Mouse (Mus musculus) neural tube, embryonic 12.5 days (tissue): Measurements from ENCODE around the gene Dcdc2a. TPM values are rescaled to one million over a fixed set of nuclear protein-coding genes. Genes with fewer than 3 reads are reported as not detected.

ENCODE experiments used
- ATAC-seq: fragments of 200-750 bp; cut with Nextera tagmentation; 2 replicates; pipeline ENCODE4 v1.8.0; 2017; ENCODE audit warnings: low read depth, mild to moderate bottlenecking, moderate TSS enrichment, moderate library complexity; ENCODE audit not compliant: low FRiP score
- H3K27ac ChIP-seq: fragments of 300-500 bp; sonication (generic); 2 replicates; pipeline ENCODE4 v1.5.1; 2016
- H3K27me3 ChIP-seq: fragments of 300-500 bp; sonication (generic); replicated peaks from 2 replicates; pipeline ENCODE4 v1.6.1; 2016; ENCODE audit warnings: mild to moderate bottlenecking
- H3K36me3 ChIP-seq: fragments of 300-500 bp; sonication (generic); 2 replicates; pipeline ENCODE4 v1.6.1; 2016; ENCODE audit warnings: mild to moderate bottlenecking
- H3K4me1 ChIP-seq: fragments of 300-500 bp; sonication (generic); 2 replicates; pipeline ENCODE4 v1.6.1; 2016
- H3K4me2 ChIP-seq: fragments of 300-500 bp; sonication (generic); replicated peaks from 2 replicates; pipeline ENCODE4 v1.6.1; 2016; ENCODE audit warnings: mild to moderate bottlenecking
- H3K4me3 ChIP-seq: fragments of 300-500 bp; sonication (generic); 2 replicates; pipeline ENCODE4 v1.5.1; 2016
- H3K9ac ChIP-seq: fragments of 300-500 bp; sonication (generic); 2 replicates; pipeline ENCODE4 v1.6.1; 2016; ENCODE audit warnings: mild to moderate bottlenecking
- H3K9me3 ChIP-seq: fragments of 300-500 bp; sonication (generic); 2 replicates; pipeline ENCODE4 v1.6.1; 2016; ENCODE audit warnings: mild to moderate bottlenecking
- WGBS: fragments of 180-500 bp; shearing (Covaris S2); methylation state at CpG from one replicate; pipeline ENCODE4 v1.1.7; 2016; 5-methylcytosine and 5-hydroxymethylcytosine counted together
- polyA plus RNA-seq: library from polyadenylated mRNA; unstranded; fragments of >200 nt; fragmentation: Nextera tagmentation; extraction: Ambion mirVana; gene quantifications from 2 replicates; pipeline ENCODE4 v1.2.1, GENCODE M21; 2016

Dcdc2a gene
- polyA plus RNA-seq, 1 experiment from 2014 or later = 2.9 TPM

GRCm38 (mm10) chr13:25055111-25055554 is 671 bp upstream of the Dcdc2a start:
- Histone ChIP-seq H3K9ac (peak overlapping the region; percentile 29), H3K27me3 (peaks cover 26% of the 10 kb centered on the region), H3K9me3 (peaks cover 7% of the 10 kb centered on the region), H3K4me2 (peak overlapping the region; percentile 94), H3K36me3 (no peaks in the 10 kb centered on the region), H3K4me3 (peak overlapping the region; percentile 48), H3K4me1 (peaks cover 15% of the 10 kb centered on the region), H3K27ac (no peak overlapping the region)
- WGBS = under 1% methylated on average over 35 of the region's 35 CpGs
- ATAC-seq = peak; percentile 92

GRCm38 (mm10) chr13:25066659-25067058 is 10.9 kb downstream of the Dcdc2a start:
- 95% methylated on average over 2 of the region's 2 CpGs for WGBS
- ATAC-seq = no peak
- H3K36me3 ChIP-seq = no peaks in the 10 kb centered on the region
- H3K4me3 ChIP-seq = no peak overlapping the region
- H3K4me1 ChIP-seq = no peaks in the 10 kb centered on the region
- no peak overlapping the region for H3K27ac ChIP-seq
- H3K9me3 ChIP-seq = no peaks in the 10 kb centered on the region
- no peaks in the 10 kb centered on the region for H3K27me3 ChIP-seq
- no peak overlapping the region for H3K4me2 ChIP-seq
- no peak overlapping the region for H3K9ac ChIP-seq

- H3K27ac ChIP-seq = no peak overlapping the region
- no peak overlapping the region for H3K9ac ChIP-seq
- H3K4me1 ChIP-seq = no peaks in the 10 kb centered on the region
- no peak overlapping the region for H3K4me3 ChIP-seq
- H3K36me3 ChIP-seq = no peaks in the 10 kb centered on the region
- H3K9me3 ChIP-seq = no peaks in the 10 kb centered on the region
- WGBS = 82% methylated on average over 4 of the region's 4 CpGs
- no peaks in the 10 kb centered on the region for H3K27me3 ChIP-seq
- no peak for ATAC-seq
- H3K4me2 ChIP-seq = no peak overlapping the region
Observed at GRCm38 (mm10) chr13:25067183-25067582, 11.4 kb downstream of the Dcdc2a start.

GRCm38 (mm10) chr13:25069765-25070164 is 14.0 kb downstream of the Dcdc2a start:
- H3K4me2 ChIP-seq = no peak overlapping the region
- H3K4me1 ChIP-seq = no peaks in the 10 kb centered on the region
- ATAC-seq = no peak
- no peak overlapping the region for H3K4me3 ChIP-seq
- no peaks in the 10 kb centered on the region for H3K9me3 ChIP-seq
- no peak overlapping the region for H3K27ac ChIP-seq
- 88% methylated on average over 4 of the region's 4 CpGs for WGBS
- H3K9ac ChIP-seq = no peak overlapping the region
- no peaks in the 10 kb centered on the region for H3K36me3 ChIP-seq
- no peaks in the 10 kb centered on the region for H3K27me3 ChIP-seq

- no peak overlapping the region for H3K4me3 ChIP-seq
Observed at GRCm38 (mm10) chr13:25070791-25071190, 15.0 kb downstream of the Dcdc2a start.

GRCm38 (mm10) chr13:25077262-25077661 is 21.5 kb downstream of the Dcdc2a start:
- peak; percentile 48; the same call in 1 of the 2 replicates for ATAC-seq
- Histone ChIP-seq H3K9me3 (no peaks in the 10 kb centered on the region), H3K4me2 (no peak overlapping the region), H3K27ac (no peak overlapping the region), H3K36me3 (no peaks in the 10 kb centered on the region), H3K4me3 (no peak overlapping the region), H3K4me1 (peaks cover 6% of the 10 kb centered on the region; the same call in 1 of the 2 replicates), H3K9ac (no peak overlapping the region), H3K27me3 (no peaks in the 10 kb centered on the region)
- 5% methylated on average over 7 of the region's 7 CpGs for WGBS

More at GRCm38 (mm10) chr13:25070791-25071190, 15.0 kb downstream of the Dcdc2a start:
- Histone ChIP-seq H3K4me1 (no peaks in the 10 kb centered on the region), H3K27me3 (no peaks in the 10 kb centered on the region), H3K4me2 (no peak overlapping the region), H3K27ac (no peak overlapping the region), H3K36me3 (no peaks in the 10 kb centered on the region), H3K9me3 (no peaks in the 10 kb centered on the region), H3K9ac (no peak overlapping the region)
- ATAC-seq = no peak
- 87% methylated on average over 4 of the region's 4 CpGs for WGBS

GRCm38 (mm10) chr13:25083144-25083572 is 27.4 kb downstream of the Dcdc2a start:
- H3K4me3 ChIP-seq = no peak overlapping the region
- no peaks in the 10 kb centered on the region for H3K9me3 ChIP-seq
- H3K27ac ChIP-seq = no peak overlapping the region
- 35% methylated on average over 15 of the region's 15 CpGs for WGBS
- no peaks in the 10 kb centered on the region for H3K27me3 ChIP-seq
- no peaks in the 10 kb centered on the region for H3K4me1 ChIP-seq
- ATAC-seq = no peak
- no peak overlapping the region for H3K9ac ChIP-seq
- H3K4me2 ChIP-seq = peak overlapping the region; percentile 2; the same call in 1 of the 2 replicates
- no peaks in the 10 kb centered on the region for H3K36me3 ChIP-seq

GRCm38 (mm10) chr13:25085147-25085546 is 29.3 kb downstream of the Dcdc2a start:
- no peaks in the 10 kb centered on the region for H3K27me3 ChIP-seq
- no peaks in the 10 kb centered on the region for H3K36me3 ChIP-seq
- H3K27ac ChIP-seq = no peak overlapping the region
- no peaks in the 10 kb centered on the region for H3K4me1 ChIP-seq
- H3K9me3 ChIP-seq = no peaks in the 10 kb centered on the region
- ATAC-seq = no peak
- WGBS = 89% methylated on average over 7 of the region's 7 CpGs
- no peak overlapping the region for H3K4me3 ChIP-seq
- no peak overlapping the region for H3K4me2 ChIP-seq
- H3K9ac ChIP-seq = no peak overlapping the region

GRCm38 (mm10) chr13:25091347-25091746 is 35.5 kb downstream of the Dcdc2a start:
- no peak overlapping the region for H3K4me2 ChIP-seq
- no peak overlapping the region for H3K4me3 ChIP-seq
- no peaks in the 10 kb centered on the region for H3K9me3 ChIP-seq
- no peak for ATAC-seq
- H3K27ac ChIP-seq = no peak overlapping the region
- no peaks in the 10 kb centered on the region for H3K27me3 ChIP-seq
- H3K4me1 ChIP-seq = no peaks in the 10 kb centered on the region
- no peaks in the 10 kb centered on the region for H3K36me3 ChIP-seq
- no peak overlapping the region for H3K9ac ChIP-seq
- WGBS = 71% methylated on average over 5 of the region's 5 CpGs

GRCm38 (mm10) chr13:25093776-25094175 is 38.0 kb downstream of the Dcdc2a start:
- Histone ChIP-seq H3K4me1 (no peaks in the 10 kb centered on the region), H3K27ac (no peak overlapping the region), H3K9me3 (no peaks in the 10 kb centered on the region), H3K9ac (no peak overlapping the region), H3K27me3 (no peaks in the 10 kb centered on the region), H3K4me3 (no peak overlapping the region), H3K4me2 (no peak overlapping the region), H3K36me3 (no peaks in the 10 kb centered on the region)
- 85% methylated on average over 4 of the region's 4 CpGs for WGBS
- no peak for ATAC-seq

- H3K4me1 ChIP-seq = no peaks in the 10 kb centered on the region
- H3K36me3 ChIP-seq = no peaks in the 10 kb centered on the region
- ATAC-seq = no peak
- H3K9me3 ChIP-seq = no peaks in the 10 kb centered on the region
- H3K27ac ChIP-seq = no peak overlapping the region
- no peak overlapping the region for H3K9ac ChIP-seq
- H3K4me2 ChIP-seq = no peak overlapping the region
- no peak overlapping the region for H3K4me3 ChIP-seq
- 82% methylated on average over 4 of the region's 4 CpGs for WGBS
- H3K27me3 ChIP-seq = no peaks in the 10 kb centered on the region
Observed at GRCm38 (mm10) chr13:25094381-25094780, 38.6 kb downstream of the Dcdc2a start.

GRCm38 (mm10) chr13:25097348-25097747 is 41.5 kb downstream of the Dcdc2a start:
- no peaks in the 10 kb centered on the region for H3K9me3 ChIP-seq
- ATAC-seq = no peak
- 60% methylated on average over 8 of the region's 8 CpGs for WGBS
- no peaks in the 10 kb centered on the region for H3K27me3 ChIP-seq
- H3K36me3 ChIP-seq = no peaks in the 10 kb centered on the region
- H3K9ac ChIP-seq = no peak overlapping the region
- no peak overlapping the region for H3K4me2 ChIP-seq
- no peaks in the 10 kb centered on the region for H3K4me1 ChIP-seq
- no peak overlapping the region for H3K27ac ChIP-seq
- H3K4me3 ChIP-seq = no peak overlapping the region

GRCm38 (mm10) chr13:25098578-25098977 is 42.8 kb downstream of the Dcdc2a start:
- Histone ChIP-seq H3K4me3 (no peak overlapping the region), H3K9ac (no peak overlapping the region), H3K4me2 (no peak overlapping the region), H3K4me1 (no peaks in the 10 kb centered on the region), H3K27ac (no peak overlapping the region), H3K27me3 (no peaks in the 10 kb centered on the region), H3K9me3 (no peaks in the 10 kb centered on the region), H3K36me3 (no peaks in the 10 kb centered on the region)
- WGBS = 63% methylated on average over 5 of the region's 5 CpGs
- ATAC-seq = no peak
